Mouse (Mus musculus): ENCODE measurements around the gene Tns1. TPM values are rescaled to one million over a fixed set of nuclear protein-coding genes. Genes with fewer than 3 reads are reported as not detected.

The Tns1 gene
- total and polyA plus RNA-seq, 2 experiments, result 17.9 to 47.9 TPM

DNA sequence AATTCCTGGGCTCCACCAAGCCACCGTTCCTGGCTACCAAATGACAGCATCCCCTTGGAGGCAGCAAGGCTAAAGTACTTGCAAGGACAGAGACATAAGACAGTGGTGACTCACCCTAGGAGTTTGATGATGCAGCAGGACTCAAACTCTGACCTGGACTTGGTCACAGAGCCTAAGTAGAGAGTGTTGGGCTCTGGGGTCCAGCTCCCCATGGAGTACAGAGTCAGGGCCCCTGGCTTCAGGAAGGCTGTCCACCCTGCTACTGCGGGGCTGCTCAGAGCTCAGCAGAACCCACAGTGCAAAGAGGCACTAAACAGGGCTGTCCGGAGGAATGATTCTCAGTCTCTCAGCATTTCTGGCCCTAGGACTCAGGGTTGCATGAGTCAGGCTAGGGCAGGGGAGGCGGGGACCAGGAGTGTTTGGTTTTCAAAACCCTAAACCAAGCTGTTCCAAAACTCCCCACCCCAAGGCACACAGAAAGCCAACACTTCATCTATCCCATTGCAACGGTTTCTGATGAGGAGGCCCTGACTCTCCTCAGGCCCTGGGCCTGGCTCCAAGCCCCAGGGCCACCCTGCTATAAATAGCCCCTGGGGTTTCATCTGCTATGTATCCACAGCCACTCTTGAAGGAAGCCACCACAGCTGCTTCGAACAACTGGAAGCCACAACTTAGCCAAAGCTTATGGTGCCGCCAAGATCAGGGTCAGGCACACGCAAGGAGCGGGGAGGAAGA lies 126.0 kb downstream of the Tns1 start:
- Histone ChIP-seq H3K27ac (replicated peaks; ENCODE audit: insufficient read depth, low read depth, low read length) (peak overlapping the region; percentile 50), H3K4me3 (ENCODE audit: insufficient read depth, low read depth, low read length) (no peak overlapping the region), H3K36me3 (ENCODE audit: control insufficient read depth, insufficient read depth, low read length) (peaks cover 46% of the 10 kb centered on the region; the same call in 1 of the 2 replicates), H3K9ac (ENCODE audit: low read depth, low read length) (0 out of 2 replicates have a peak overlapping the region, but pooled peaks have one; percentile 4), H3K27me3 (ENCODE audit: control insufficient read depth, insufficient read depth, low read length) (no peaks in the 10 kb centered on the region), H3K79me2 (ENCODE audit: control insufficient read depth, insufficient read depth, low read length) (peaks cover 8% of the 10 kb centered on the region; the same call in 1 of the 2 replicates), H3K4me1 (ENCODE audit: control insufficient read depth, insufficient read depth, low read length) (peaks cover 22% of the 10 kb centered on the region)
- whole genome bisulfite sequencing, result 49% methylated on average over 9 of the region's 9 CpGs
- TF ChIP-seq CTCF (IDR thresholded peaks at IDR 0.05; ENCODE audit: low read depth, low read length) (no peak), POLR2A (IDR thresholded peaks at IDR 0.05; ENCODE audit: extremely low read depth, insufficient read depth, low read length) (no peak)
- DNase-seq (ENCODE audit: extremely low read depth, low read depth, low spot score), result peak; percentile 54

DNA sequence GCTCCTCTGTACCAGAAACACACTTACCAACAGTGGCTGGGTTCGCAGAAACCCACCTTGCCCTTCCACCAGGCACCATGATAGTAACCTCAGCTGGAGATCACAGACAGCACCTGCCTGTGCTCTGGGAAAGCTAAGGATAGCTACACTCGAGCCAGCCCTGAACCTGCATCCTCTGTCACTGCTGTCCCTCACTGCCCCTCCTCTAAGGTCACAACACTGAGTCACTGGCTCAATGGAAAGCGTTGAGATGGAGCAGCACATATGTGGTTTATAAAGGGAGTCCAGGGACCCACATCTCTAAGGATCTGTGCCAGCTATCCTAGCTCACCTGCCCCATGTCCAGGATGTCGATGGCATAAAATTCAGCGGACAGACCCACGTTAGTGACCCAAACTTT lies 126.9 kb downstream of the Tns1 start:
- H3K36me3 ChIP-seq (ENCODE audit: control insufficient read depth, insufficient read depth, low read length), result peaks cover 44% of the 10 kb centered on the region; the same call in 1 of the 2 replicates
- TF ChIP-seq POLR2A (IDR thresholded peaks at IDR 0.05; ENCODE audit: extremely low read depth, insufficient read depth, low read length) (no peak), CTCF (IDR thresholded peaks at IDR 0.05; ENCODE audit: low read depth, low read length) (no peak)
- no peak for DNase-seq (ENCODE audit: extremely low read depth, low read depth, low spot score)
- H3K79me2 ChIP-seq (ENCODE audit: control insufficient read depth, insufficient read depth, low read length), result 0 out of 2 replicates have a peak, but pooled peaks cover 3% of the 10 kb centered on the region
- no peak overlapping the region for H3K9ac ChIP-seq (ENCODE audit: low read depth, low read length)
- 82% methylated on average over 6 of the region's 6 CpGs for WGBS
- no peak overlapping the region for H3K4me3 ChIP-seq (ENCODE audit: insufficient read depth, low read depth, low read length)
- H3K27ac ChIP-seq (replicated peaks; ENCODE audit: insufficient read depth, low read depth, low read length), result no peak overlapping the region
- peaks cover 21% of the 10 kb centered on the region for H3K4me1 ChIP-seq (ENCODE audit: control insufficient read depth, insufficient read depth, low read length)
- H3K27me3 ChIP-seq (ENCODE audit: control insufficient read depth, insufficient read depth, low read length), result no peaks in the 10 kb centered on the region

- no peak overlapping the region for H3K27ac ChIP-seq (replicated peaks; ENCODE audit: insufficient read depth, low read depth, low read length)
- DNase-seq (ENCODE audit: extremely low read depth, low read depth, low spot score), result no peak
- 90% methylated on average over 3 of the region's 3 CpGs for WGBS
These were observed 127.6 kb downstream of the Tns1 start for GRCm38 (mm10) chr1:73996650-73997049.

GRCm38 (mm10) chr1:73996209-73996608 lies 128.0 kb downstream of the Tns1 start:
- Histone ChIP-seq H3K4me3 (ENCODE audit: insufficient read depth, low read depth, low read length) (no peak overlapping the region), H3K27me3 (ENCODE audit: control insufficient read depth, insufficient read depth, low read length) (no peaks in the 10 kb centered on the region), H3K36me3 (ENCODE audit: control insufficient read depth, insufficient read depth, low read length) (peaks cover 44% of the 10 kb centered on the region; the same call in 1 of the 2 replicates), H3K9ac (ENCODE audit: low read depth, low read length) (no peak overlapping the region), H3K4me1 (ENCODE audit: control insufficient read depth, insufficient read depth, low read length) (peaks cover 18% of the 10 kb centered on the region), H3K79me2 (ENCODE audit: control insufficient read depth, insufficient read depth, low read length) (0 out of 2 replicates have a peak, but pooled peaks cover under 1% of the 10 kb centered on the region), H3K27ac (replicated peaks; ENCODE audit: insufficient read depth, low read depth, low read length) (no peak overlapping the region)
- WGBS, result 74% methylated on average over 2 of the region's 2 CpGs
- TF ChIP-seq POLR2A (IDR thresholded peaks at IDR 0.05; ENCODE audit: extremely low read depth, insufficient read depth, low read length) (no peak), CTCF (IDR thresholded peaks at IDR 0.05; ENCODE audit: low read depth, low read length) (peak; percentile 65)
- no peak for DNase-seq (ENCODE audit: extremely low read depth, low read depth, low spot score)

More at GRCm38 (mm10) chr1:73996650-73997049, 127.6 kb downstream of the Tns1 start:
- TF ChIP-seq POLR2A (IDR thresholded peaks at IDR 0.05; ENCODE audit: extremely low read depth, insufficient read depth, low read length), result no peak
- TF ChIP-seq CTCF (IDR thresholded peaks at IDR 0.05; ENCODE audit: low read depth, low read length), result no peak
- H3K9ac ChIP-seq (ENCODE audit: low read depth, low read length), result no peak overlapping the region
- H3K4me3 ChIP-seq (ENCODE audit: insufficient read depth, low read depth, low read length), result no peak overlapping the region
- H3K36me3 ChIP-seq (ENCODE audit: control insufficient read depth, insufficient read depth, low read length), result peaks cover 42% of the 10 kb centered on the region; the same call in 1 of the 2 replicates
- no peaks in the 10 kb centered on the region for H3K27me3 ChIP-seq (ENCODE audit: control insufficient read depth, insufficient read depth, low read length)
- H3K79me2 ChIP-seq (ENCODE audit: control insufficient read depth, insufficient read depth, low read length), result 0 out of 2 replicates have a peak, but pooled peaks cover 3% of the 10 kb centered on the region
- H3K4me1 ChIP-seq (ENCODE audit: control insufficient read depth, insufficient read depth, low read length), result peaks cover 18% of the 10 kb centered on the region

- DNase-seq (ENCODE audit: extremely low read depth, low read depth, low spot score), result peak; percentile 44
- TF ChIP-seq CTCF (IDR thresholded peaks at IDR 0.05; ENCODE audit: low read depth, low read length), result no peak
- no peak for TF ChIP-seq POLR2A (IDR thresholded peaks at IDR 0.05; ENCODE audit: extremely low read depth, insufficient read depth, low read length)
- no peak overlapping the region for H3K27ac ChIP-seq (replicated peaks; ENCODE audit: insufficient read depth, low read depth, low read length)
These were observed 129.0 kb downstream of the Tns1 start for GRCm38 (mm10) chr1:73995063-73995810.

More at GRCm38 (mm10) chr1:73995063-73995810, 129.0 kb downstream of the Tns1 start:
- H3K27me3 ChIP-seq (ENCODE audit: control insufficient read depth, insufficient read depth, low read length), result no peaks in the 10 kb centered on the region
- H3K4me3 ChIP-seq (ENCODE audit: insufficient read depth, low read depth, low read length), result no peak overlapping the region
- WGBS, result 89% methylated on average over 13 of the region's 13 CpGs
- peaks cover 49% of the 10 kb centered on the region; the same call in 1 of the 2 replicates for H3K36me3 ChIP-seq (ENCODE audit: control insufficient read depth, insufficient read depth, low read length)
- peaks cover 14% of the 10 kb centered on the region for H3K4me1 ChIP-seq (ENCODE audit: control insufficient read depth, insufficient read depth, low read length)
- H3K9ac ChIP-seq (ENCODE audit: low read depth, low read length), result no peak overlapping the region
- H3K79me2 ChIP-seq (ENCODE audit: control insufficient read depth, insufficient read depth, low read length), result no peaks in the 10 kb centered on the region

All from liver, adult 2 months (tissue).